9 mouse cellular contexts compared by ENCODE assay signal in the genomic region with DNA sequence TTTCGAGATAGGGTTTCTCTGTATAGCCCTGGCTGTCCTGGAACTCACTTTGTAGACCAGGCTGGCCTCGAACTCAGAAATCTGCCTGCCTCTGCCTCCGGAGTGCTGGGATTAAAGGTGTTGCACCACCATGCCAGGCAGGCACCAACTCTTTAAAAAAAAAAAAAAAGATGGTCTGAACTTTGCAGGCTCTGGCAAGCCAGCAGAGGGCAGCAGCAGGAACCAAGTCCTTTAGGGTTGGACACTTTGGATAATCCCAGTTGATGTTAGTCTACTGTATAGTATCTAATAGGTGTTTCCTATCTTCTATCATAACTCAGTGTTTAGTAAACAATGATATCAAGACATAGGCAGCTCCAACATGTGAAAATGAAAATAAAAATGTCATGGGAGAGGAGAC. TPM values are rescaled to one million over a fixed set of nuclear protein-coding genes. Genes with fewer than 3 reads are reported as not detected.
DNase-seq lines count a peak whose midpoint lies in the region; ATAC-seq and TF ChIP-seq lines count a peak whose summit lies in the region.
"Had no signal": no experiment of that assay in that cellular context is flagged by ENCODE, and none has a peak within 500 bp of the region (broad histone marks: within the 10 kb centered on the region; RNA-seq: fewer than 3 reads in every experiment).

No protein-coding gene starts in this region.

- H3K4me2 ChIP-seq in intestine, postnatal 0 days (replicated peaks; ENCODE audit: low read depth): no peak overlapping the region
- H3K4me2 ChIP-seq in intestine, embryonic 15.5 days (replicated peaks): no peak overlapping the region
- no peak overlapping the region for H3K4me2 ChIP-seq in hindbrain, embryonic 14.5 days (replicated peaks)

- H3K9me3 ChIP-seq in intestine, postnatal 0 days (ENCODE audit: control insufficient read depth): no peaks in the 10 kb centered on the region
- no peaks in the 10 kb centered on the region for H3K9me3 ChIP-seq in intestine, embryonic 15.5 days
- no peaks in the 10 kb centered on the region for H3K9me3 ChIP-seq in hindbrain, embryonic 14.5 days (ENCODE audit: control insufficient read depth, low read length)

- intact Hi-C loops in gastrocnemius, postnatal 14 days (cut with DNase I; ENCODE audit: low total_unique reads): loop anchor here (10.0 kb wide), 1 partner anchor 82 kb away; no protein-coding TSS in a partner anchor

- 74% methylated on average over 2 of the region's 3 CpGs for WGBS in intestine, postnatal 0 days
- WGBS in intestine, embryonic 15.5 days: 72% methylated on average over 2 of the region's 3 CpGs
- 78% methylated on average over 2 of the region's 3 CpGs for WGBS in hindbrain, embryonic 14.5 days

- no peak for ATAC-seq in intestine, postnatal 0 days
- no peak for ATAC-seq in intestine, embryonic 15.5 days
- ATAC-seq in hindbrain, embryonic 14.5 days (ENCODE audit: low FRiP score): no peak
- no peak for ATAC-seq in erythroblast, adult 5-6 weeks (replicated peaks; ENCODE audit: low FRiP score, poor library complexity, severe bottlenecking)

- H3K9ac ChIP-seq in intestine, postnatal 0 days (ENCODE audit: low read depth, low read length): no peak overlapping the region
- no peak overlapping the region for H3K9ac ChIP-seq in intestine, embryonic 15.5 days
- no peak overlapping the region for H3K9ac ChIP-seq in hindbrain, embryonic 14.5 days

- H3K27me3 ChIP-seq in intestine, postnatal 0 days (replicated peaks; ENCODE audit: control insufficient read depth, insufficient read depth, low read length): no peaks in the 10 kb centered on the region
- H3K27me3 ChIP-seq in intestine, embryonic 15.5 days (replicated peaks): no peaks in the 10 kb centered on the region
- no peaks in the 10 kb centered on the region for H3K27me3 ChIP-seq in hindbrain, embryonic 14.5 days (ENCODE audit: control insufficient read depth, insufficient read depth, low read length)

- H3K4me3 ChIP-seq in intestine, postnatal 0 days (ENCODE audit: low read depth, low read length): no peak overlapping the region
- no peak overlapping the region for H3K4me3 ChIP-seq in intestine, embryonic 15.5 days (replicated peaks)
- no peak overlapping the region for H3K4me3 ChIP-seq in hindbrain, embryonic 14.5 days (replicated peaks; ENCODE audit: low read length)
- H3K4me3 ChIP-seq: myocyte had no signal

- H3K36me3 ChIP-seq in intestine, postnatal 0 days (ENCODE audit: control insufficient read depth, insufficient read depth): no peaks in the 10 kb centered on the region
- H3K36me3 ChIP-seq in intestine, embryonic 15.5 days: no peaks in the 10 kb centered on the region
- H3K36me3 ChIP-seq in hindbrain, embryonic 14.5 days (replicated peaks; ENCODE audit: control insufficient read depth, insufficient read depth): no peaks in the 10 kb centered on the region

- no peaks in the 10 kb centered on the region for H3K4me1 ChIP-seq in intestine, postnatal 0 days (replicated peaks; ENCODE audit: control insufficient read depth, insufficient read depth, low read length)
- no peaks in the 10 kb centered on the region for H3K4me1 ChIP-seq in intestine, embryonic 15.5 days (replicated peaks)
- no peaks in the 10 kb centered on the region for H3K4me1 ChIP-seq in hindbrain, embryonic 14.5 days (replicated peaks; ENCODE audit: control insufficient read depth, insufficient read depth, low read length)

- DNase-seq in CD4-positive helper T cell, adult 2 months (ENCODE audit: low read depth, low spot score): peak; percentile 17
- peak; percentile 64 for DNase-seq in adrenal gland, postnatal 14 days
- DNase-seq in gastrocnemius, postnatal 14 days: peak; percentile 49
- DNase-seq in lung, postnatal 10 days: peak; percentile 55
- no peak for DNase-seq in hindbrain, embryonic 14.5 days (ENCODE audit: low spot score)

- H3K27ac ChIP-seq in intestine, postnatal 0 days (ENCODE audit: low read depth, low read length): no peak overlapping the region
- no peak overlapping the region for H3K27ac ChIP-seq in intestine, embryonic 15.5 days
- no peak overlapping the region for H3K27ac ChIP-seq in hindbrain, embryonic 14.5 days

- peak; percentile 59 for TF ChIP-seq CTCF in intestine, postnatal 0 days (IDR thresholded peaks at IDR 0.05; ENCODE audit: low read depth)

RNA-seq across cellular contexts. Expression of a gene that starts 26.7 kb away (rescaled TPM):
- polyA plus RNA-seq in intestine, postnatal 0 days (2015; fragmentation: Nextera tagmentation; extraction: Ambion mirVana): 0.55 and 0.59 TPM in 2 replicates
- polyA plus RNA-seq in intestine, embryonic 15.5 days (2015; fragmentation: Nextera tagmentation; extraction: Ambion mirVana): 2.9 and 3.5 TPM in 2 replicates
- 5.9 TPM in 1 of 2 replicates, not detected in the other for total RNA-seq in adrenal gland, postnatal 14 days (2021)
- not detected for total RNA-seq in gastrocnemius, postnatal 14 days (2021)
- not detected in 2 replicates for polyA plus RNA-seq in hindbrain, embryonic 14.5 days (2014; fragmentation: Nextera tagmentation; extraction: Ambion mirVana)
- not detected in 2 replicates for total RNA-seq in erythroblast, adult 5-6 weeks (2015; ENCODE audit: low replicate concordance)
- total RNA-seq in erythroblast, adult 5-6 weeks (2017; ENCODE audit: low replicate concordance): not detected in 2 replicates
- polyA plus RNA-seq: myocyte had no signal

RNA-seq across cellular contexts. Expression of a gene that starts 43.1 kb away (rescaled TPM):
- polyA plus RNA-seq in intestine, postnatal 0 days (2015; fragmentation: Nextera tagmentation; extraction: Ambion mirVana): 0.93 and 1.1 TPM in 2 replicates
- 0.82 and 1.4 TPM in 2 replicates for polyA plus RNA-seq in intestine, embryonic 15.5 days (2015; fragmentation: Nextera tagmentation; extraction: Ambion mirVana)
- 2.9 and 3.0 TPM in 2 replicates for total RNA-seq in adrenal gland, postnatal 14 days (2021)
- 1 to 10 TPM; 2.3 to 4.3 TPM for total RNA-seq in gastrocnemius, postnatal 14 days (2021)
- 0.39 TPM in 1 of 2 replicates, not detected in the other for polyA plus RNA-seq in hindbrain, embryonic 14.5 days (2014; fragmentation: Nextera tagmentation; extraction: Ambion mirVana)
- 7.5 TPM in 1 of 2 replicates, not detected in the other for total RNA-seq in erythroblast, adult 5-6 weeks (2015; ENCODE audit: low replicate concordance)
- not detected in 2 replicates for total RNA-seq in erythroblast, adult 5-6 weeks (2017; ENCODE audit: low replicate concordance)

RNA-seq across cellular contexts. Expression of a gene that starts 44.4 kb away (rescaled TPM):
- not detected in 2 replicates for polyA plus RNA-seq in intestine, postnatal 0 days (2015; fragmentation: Nextera tagmentation; extraction: Ambion mirVana)
- polyA plus RNA-seq in intestine, embryonic 15.5 days (2015; fragmentation: Nextera tagmentation; extraction: Ambion mirVana): not detected in 2 replicates
- not detected in 2 replicates for total RNA-seq in adrenal gland, postnatal 14 days (2021)
- total RNA-seq in gastrocnemius, postnatal 14 days (2021): not detected
- polyA plus RNA-seq in hindbrain, embryonic 14.5 days (2014; fragmentation: Nextera tagmentation; extraction: Ambion mirVana): not detected in 2 replicates
- not detected in 2 replicates for total RNA-seq in erythroblast, adult 5-6 weeks (2015; ENCODE audit: low replicate concordance)
- total RNA-seq in erythroblast, adult 5-6 weeks (2017; ENCODE audit: low replicate concordance): not detected in 2 replicates
- polyA plus RNA-seq: myocyte had no signal

RNA-seq across cellular contexts. Expression of a gene that starts 52.1 kb away (rescaled TPM):
- not detected in 2 replicates for polyA plus RNA-seq in intestine, postnatal 0 days (2015; fragmentation: Nextera tagmentation; extraction: Ambion mirVana)
- polyA plus RNA-seq in intestine, embryonic 15.5 days (2015; fragmentation: Nextera tagmentation; extraction: Ambion mirVana): not detected in 2 replicates
- total RNA-seq in adrenal gland, postnatal 14 days (2021): not detected in 2 replicates
- total RNA-seq in gastrocnemius, postnatal 14 days (2021): not detected
- polyA plus RNA-seq in hindbrain, embryonic 14.5 days (2014; fragmentation: Nextera tagmentation; extraction: Ambion mirVana): not detected in 2 replicates
- not detected in 2 replicates for total RNA-seq in erythroblast, adult 5-6 weeks (2015; ENCODE audit: low replicate concordance)
- not detected in 2 replicates for total RNA-seq in erythroblast, adult 5-6 weeks (2017; ENCODE audit: low replicate concordance)
- polyA plus RNA-seq: myocyte had no signal
